Mouse (Mus musculus): ENCODE results near the gene Trmt13.
A peak's percentile ranks its signal among the peaks of the same experiment; 100 is the strongest.
"Not testable (repeated sequence)": the region's sequence is repeated elsewhere in the genome, so short reads cannot be mapped to it uniquely, and the experiment has no call there.

The Trmt13 gene

DNA sequence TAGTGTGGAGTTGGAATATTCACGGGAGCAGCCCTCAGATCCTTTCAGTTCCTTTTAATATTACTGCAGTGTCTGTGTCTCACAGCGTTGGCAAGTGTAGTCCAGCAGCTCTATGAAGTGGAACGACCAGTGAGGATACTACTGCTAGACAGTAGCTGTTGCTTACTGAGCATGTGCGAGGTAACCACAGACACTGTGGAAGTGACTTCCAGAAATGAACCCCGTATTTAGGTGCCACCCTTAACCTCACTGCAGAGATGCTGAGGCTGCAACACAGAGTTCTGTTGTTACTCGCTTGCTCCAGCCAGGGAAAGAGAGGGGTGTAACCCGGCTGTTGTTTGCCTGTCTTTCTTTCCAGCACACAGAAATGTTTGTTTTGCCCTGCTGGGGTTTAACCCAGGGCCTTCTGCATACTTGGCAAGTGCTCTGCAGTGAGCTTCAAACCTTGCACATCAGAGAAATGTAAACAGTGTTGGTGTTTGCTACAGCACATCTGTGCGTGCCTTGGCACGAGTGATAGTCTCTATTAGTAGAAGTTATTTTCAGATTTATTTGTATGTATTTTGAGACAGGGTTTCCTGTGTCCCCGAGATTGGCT is at the start of gene Trmt13:
Gene Trmt13 (minus strand): TSS at position 293 of the 598 bp plus-strand sequence.
- no peak for DNase-seq (ENCODE audit: low spot score in 2 of 2)

DNA sequence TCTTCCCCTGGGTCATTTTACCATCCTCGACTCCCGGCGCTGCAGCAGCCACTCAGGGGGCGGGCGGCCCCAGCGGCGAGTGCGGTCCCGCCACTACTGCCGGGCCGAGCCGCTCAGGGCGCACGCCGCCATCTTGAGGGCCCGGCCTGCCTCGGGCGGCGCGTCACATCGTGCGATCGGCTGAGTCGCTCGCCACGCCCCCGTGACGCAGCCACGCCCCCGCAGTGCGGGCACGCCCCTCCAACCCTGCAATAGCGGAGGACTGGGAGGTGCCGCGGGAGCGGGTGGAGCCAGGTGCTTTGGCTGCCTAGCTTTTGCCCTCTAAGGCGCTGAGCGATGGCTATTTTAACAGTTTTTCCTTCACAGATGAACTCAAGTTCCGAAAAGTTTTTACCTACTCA is 48.1 kb upstream of the Trmt13 start, which contains the start of gene Mfsd14a:
Gene Mfsd14a (minus strand): TSS at position 215 of the 401 bp plus-strand sequence.
- DNase-seq (ENCODE audit: low spot score in 2 of 2) = peak; percentile 97 to 98

DNA sequence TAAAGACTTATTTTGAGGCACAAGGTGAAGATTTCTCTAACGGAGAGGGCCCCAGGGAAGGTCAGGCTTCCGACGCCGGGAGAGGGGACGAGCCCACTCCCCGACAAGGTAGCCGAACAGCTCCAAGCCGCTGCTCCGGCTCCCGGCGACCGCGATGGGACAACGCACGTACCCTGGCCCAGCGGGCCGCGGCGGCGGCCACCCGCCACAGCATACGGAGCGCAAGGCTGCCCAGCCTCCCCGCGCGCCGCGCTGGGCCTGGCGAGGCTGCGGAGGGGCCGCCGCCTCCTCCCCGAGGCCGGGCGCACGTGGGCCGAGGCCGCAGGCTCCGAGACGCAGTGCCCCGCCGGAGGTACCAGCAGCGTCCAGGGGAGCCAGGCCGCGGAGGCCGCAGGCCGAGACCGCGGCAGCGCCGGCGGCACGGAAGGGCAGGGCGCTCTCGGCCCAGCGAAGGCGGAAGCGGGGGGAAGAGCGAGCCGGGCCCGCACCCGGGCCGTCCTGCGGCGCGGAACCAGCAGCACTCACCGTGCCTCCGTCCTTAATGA is 47.6 kb upstream of the Trmt13 start:
- DNase-seq (ENCODE audit: low spot score in 2 of 2) = peak in 1 of 2 experiments; percentile 32

DNA sequence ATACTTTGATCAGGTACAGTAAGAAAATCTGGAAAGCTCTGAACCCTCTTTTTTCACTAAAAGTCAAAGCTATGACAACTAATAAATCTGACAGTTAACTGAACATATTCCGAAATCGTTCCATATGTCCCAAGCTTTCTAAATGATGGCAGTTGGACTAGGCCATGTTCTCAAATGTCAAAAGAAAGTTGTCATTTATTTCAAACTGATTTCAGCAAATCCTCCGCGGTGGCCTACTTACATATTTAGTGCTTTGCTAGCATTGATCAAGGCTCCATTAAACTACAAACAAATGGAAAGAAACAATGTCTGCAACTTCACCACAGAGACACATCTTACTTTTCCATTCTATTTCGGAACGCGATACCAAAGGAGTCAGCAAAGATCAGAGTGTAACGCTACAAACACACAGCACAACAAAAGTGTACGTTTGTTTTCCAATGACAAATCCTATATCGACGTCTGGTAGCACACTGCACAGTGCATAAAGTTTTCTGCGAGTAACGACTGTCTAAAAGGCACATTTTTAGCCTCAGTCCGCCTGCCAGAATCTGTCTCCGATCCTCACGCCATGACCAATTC is 47.0 kb upstream of the Trmt13 start:
- DNase-seq (ENCODE audit: low spot score in 2 of 2) = no peak

DNA sequence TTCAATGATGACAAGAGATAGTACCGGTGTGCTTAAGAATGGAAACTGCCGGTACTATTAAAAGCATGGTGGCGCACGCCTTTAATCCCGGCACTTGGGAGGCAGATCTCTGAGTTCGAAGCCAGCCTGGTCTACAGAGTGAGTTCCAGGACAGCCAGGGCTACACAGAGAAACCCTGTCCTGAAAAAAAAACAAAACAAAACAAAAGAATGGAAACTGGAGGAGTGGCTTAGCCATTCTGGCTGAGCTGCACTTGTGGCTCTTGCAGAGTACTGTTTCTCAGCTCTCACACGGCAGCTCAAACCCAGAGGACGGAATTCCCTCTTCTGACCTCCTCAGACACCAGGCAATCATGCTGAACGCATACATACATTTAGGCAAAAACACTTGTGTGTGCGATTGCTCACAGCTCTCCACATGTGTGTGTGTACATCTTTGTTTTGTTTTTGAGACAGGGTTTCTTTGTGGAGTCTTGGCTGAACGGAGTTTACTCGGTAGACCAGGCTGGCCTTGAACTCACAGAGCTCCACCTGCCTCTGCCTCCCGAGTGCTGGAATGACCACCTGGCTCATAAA is 45.6 kb upstream of the Trmt13 start:
- no peak for DNase-seq (ENCODE audit: low spot score in 2 of 2)

DNA sequence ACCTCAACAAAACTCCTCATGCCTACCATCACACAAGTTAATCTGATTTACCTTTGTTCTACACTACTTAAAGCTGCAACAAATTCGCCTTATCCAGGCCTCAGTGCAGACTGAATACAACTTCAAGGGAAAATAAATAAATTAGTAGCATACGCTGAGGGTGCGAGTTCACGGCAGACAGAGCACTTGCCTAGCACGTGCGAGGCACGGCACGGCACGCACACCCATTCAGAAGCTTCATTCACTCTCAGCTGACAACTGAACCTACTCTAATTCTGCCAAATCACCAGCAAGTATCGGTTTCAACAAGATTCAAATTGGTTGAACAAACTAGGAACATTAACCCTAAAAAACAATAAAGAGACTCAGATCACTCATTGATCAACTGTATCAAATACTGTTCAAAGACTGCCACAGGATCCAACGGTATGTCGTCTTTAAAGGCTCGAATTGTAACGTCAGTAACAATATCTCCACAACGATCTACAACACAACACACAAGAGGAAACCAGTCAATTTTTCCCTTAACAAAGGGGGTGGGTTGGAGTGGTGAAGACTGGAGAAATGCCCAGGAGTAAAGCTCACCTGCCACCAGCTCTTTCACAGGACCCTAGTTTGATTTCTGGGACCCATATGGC is 44.7 kb upstream of the Trmt13 start:
- DNase-seq (ENCODE audit: low spot score in 2 of 2) = no peak

DNA sequence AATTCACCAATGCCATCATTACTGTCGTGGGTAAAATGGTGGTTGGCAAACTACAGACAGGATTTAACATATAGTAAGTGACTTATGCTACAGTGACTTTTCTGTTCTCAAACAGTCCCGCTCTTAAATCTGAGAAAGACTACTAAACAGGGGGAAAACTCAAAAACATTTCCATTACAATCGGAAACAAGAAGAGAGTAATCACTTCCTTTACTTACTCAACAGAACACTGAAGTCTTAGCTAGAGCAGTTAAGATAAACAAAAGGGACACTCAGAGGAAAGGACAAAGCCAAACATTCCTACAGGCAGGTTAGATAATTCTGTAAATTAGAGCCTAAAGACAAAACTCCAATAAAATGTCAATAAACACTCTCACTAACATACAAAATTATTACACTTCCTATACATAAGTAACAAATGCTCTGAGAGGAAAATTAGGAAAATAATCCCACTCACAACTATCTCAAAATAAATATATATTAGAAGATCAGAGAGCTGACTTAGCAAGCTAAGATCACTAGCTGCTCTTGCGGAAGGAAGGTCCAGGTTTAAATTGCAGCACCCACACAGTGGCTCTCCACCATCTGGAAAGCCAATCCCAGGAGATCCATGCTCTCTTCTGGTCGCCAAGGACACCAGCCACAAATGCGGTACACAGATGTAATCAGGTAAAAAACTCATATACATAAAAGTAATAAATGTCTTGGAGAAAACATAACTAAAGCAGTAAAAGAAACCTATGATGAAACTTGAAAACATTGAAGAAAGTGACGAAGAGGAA is 42.0 kb upstream of the Trmt13 start:
- no peak for DNase-seq (ENCODE audit: low spot score in 2 of 2)

DNA sequence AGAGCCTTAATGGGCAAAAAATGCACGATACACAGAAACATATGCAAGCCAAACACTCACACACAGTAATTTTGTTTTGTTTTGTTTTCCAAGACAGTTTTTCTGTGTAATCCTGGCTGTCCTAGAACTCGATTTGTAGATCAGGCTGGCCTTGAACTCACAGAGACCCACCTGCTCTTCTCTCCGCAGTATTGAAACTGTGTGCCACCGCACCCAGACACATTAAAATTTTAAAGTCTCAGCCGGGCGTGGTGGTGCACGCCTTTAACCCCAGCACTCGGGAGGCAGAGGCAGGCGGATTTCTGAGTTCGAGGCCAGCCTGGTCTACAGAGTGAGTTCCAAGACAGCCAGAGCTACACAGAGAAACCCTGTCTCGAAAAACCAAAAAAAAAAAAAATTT is 39.7 kb upstream of the Trmt13 start:
- not testable (repeated sequence) for DNase-seq (ENCODE audit: low spot score in 2 of 2)

DNA sequence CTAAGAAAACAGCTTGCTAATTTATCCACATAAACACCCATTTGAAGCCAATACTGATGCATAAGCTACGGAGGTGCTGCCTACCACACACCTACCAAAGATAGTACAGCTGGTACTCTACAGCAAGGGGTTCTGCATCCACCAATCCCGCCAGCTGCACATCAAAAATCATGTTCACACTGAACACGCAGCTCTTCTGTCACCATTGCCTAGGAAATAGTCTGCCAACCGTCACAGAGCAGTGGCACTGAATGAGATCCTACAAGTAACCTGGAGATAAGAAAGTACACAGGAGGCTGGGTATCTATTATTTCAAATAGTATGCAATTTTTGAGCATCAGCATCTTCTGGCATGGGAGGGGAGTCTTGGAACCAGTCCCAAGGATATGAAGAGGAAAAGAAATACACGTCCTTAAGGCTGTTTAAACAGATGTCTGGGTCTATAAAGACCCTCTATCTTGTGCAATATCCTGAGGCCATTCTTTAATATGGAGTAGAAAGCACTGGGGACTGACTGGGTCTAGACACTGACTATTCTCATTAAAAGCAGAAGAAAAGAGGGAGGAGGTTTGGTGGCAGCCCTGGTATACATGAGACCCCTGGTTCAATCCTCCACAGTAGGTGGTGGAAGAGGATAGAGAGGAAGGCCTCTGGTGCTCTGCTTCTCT is 39.0 kb upstream of the Trmt13 start:
- no peak for DNase-seq (ENCODE audit: low spot score in 2 of 2)

DNA sequence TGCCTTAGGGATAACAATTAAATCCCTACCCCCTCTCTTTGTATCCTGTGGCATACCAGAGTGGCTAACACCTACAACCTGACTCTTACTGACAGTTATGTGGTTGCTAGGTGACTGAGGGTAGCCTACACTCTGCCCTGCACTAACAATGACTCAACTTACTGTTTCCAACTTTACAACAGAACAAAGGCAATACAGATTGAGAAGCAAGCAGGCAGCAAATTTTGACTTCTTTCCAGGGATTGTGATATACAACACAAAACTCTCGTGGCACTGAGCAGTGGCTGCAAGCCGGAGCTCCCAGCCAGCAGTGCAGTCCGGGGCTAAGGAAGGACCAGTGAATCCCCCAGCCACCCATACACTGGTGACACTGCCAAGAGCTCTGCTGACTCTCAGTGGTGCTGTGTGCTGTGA is 37.7 kb upstream of the Trmt13 start:
- peak in 1 of 2 experiments; percentile 19 for DNase-seq (ENCODE audit: low spot score in 2 of 2)

DNA sequence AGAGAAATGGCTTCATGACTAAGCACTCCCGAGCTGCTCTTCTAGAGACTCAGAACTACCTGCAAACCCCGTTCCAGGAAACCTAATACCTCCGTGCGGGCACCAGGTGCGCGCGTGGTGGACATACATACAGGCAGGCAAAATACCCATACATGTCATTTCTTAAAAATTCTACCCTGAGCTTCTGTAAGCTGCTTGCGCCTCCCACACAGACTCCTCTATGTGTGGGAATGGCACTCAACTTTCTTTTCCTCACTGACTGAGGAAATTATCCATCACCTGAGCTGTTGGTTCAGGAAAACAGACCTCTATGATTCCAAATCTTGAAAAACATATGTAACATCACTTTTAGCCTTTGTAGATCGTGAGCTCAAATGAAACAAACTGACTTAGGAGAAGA is 36.3 kb upstream of the Trmt13 start:
- DNase-seq (ENCODE audit: low spot score in 2 of 2) = no peak

DNA sequence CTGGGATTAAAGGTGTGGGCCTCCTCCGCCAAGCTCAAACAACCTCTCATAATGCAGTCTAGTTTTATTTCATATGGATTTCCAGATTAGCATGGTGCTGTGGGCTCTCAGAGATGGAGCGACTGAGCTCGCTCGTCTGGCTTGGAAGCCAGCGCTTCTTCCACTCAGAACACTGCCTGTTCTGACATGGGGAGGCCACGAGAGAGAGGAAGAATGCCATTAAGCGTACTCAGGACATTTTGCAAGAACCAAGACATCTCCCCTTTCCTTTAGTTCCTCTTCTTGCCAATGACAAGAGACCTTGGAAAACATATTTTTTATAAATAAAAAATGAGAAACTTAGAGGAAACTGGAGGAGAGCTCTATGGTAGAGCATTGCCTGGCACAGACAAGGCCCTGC is 34.4 kb upstream of the Trmt13 start:
- DNase-seq (ENCODE audit: low spot score in 2 of 2) = no peak

DNA sequence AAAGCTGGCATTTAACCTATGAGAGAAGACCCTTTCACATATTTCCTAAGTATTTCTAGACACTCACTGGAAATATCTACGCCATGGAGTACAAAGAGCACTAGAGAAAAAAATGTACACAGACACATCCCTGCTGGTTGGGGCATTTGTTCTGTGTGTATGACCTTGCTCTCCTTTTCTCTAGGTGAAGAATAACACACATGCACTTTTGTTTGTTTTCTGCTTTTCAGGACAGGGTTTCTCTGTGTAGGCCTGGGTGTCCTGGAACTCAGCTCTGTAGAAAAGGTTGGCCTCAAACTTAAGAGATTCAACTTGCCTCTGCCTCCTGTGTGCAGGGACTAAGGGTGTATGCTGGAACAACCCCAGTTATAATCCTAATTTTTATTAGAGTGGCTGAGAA is 32.0 kb upstream of the Trmt13 start:
- DNase-seq (ENCODE audit: low spot score in 2 of 2) = no peak

DNA sequence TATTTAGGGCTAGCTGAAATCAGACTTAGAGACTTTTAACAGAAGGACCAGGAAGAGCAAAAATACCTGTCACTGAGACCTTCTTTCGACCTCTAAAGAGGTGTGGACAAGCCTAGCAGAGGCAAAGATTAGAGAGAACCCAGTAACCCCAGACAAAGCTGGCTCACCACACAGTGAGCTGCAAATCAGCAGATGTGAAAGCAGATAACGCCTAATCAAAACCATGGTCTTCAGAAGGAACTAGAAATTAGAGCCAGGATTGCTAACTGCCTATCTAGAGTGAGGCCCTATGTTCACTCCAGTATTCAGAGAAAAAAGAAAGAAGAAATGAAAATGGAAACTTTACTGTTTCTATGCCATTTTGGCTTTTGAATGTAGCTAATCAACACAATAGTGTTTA is 28.0 kb upstream of the Trmt13 start:
- DNase-seq (ENCODE audit: low spot score in 2 of 2) = no peak

DNA sequence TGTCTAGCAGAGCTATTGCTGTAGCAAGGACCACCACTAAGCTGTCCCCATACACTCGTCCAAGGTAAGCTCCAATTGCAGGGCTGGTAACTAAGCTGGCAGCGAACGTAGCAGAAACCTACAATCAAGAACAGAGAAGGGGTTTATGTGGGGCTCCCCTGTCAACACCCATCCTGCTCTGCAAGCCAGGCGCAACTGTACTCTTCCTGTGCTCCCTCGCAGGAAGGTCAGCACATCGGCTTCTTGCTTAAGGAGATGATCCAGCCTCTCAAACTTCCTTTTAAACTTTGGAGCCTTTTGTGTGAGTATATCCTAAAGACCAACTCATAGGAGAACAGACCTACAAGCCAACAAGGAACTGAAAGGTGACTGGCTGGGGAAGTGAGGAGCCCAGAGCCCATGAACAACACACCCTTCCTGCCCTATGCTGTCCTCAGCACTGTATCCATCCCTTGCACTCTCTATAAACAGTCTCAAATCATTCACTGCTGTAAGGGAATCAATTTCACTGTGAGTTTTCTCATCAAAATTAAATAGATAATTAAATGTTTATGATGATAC is 27.5 kb upstream of the Trmt13 start:
- no peak for DNase-seq (ENCODE audit: low spot score in 2 of 2)

DNA sequence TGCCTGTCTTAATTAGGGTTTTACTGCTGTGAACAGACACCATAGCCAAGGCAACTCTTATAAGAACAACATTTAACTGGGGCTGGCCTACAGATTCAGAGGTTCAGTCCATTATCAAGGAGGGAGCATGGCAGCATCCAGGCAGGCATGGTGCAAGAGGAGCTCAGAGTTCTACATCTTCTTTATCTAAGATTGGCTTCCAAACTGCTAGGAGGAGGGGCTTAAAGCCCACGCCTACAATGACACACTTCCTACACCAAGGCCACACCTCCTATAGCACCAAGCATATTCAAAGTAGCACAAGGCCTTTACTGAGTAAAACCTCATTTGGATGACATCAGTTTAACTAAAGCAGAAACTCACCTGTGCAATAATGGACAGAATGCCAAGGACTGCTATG is 25.6 kb upstream of the Trmt13 start:
- no peak for DNase-seq (ENCODE audit: low spot score in 2 of 2)

DNA sequence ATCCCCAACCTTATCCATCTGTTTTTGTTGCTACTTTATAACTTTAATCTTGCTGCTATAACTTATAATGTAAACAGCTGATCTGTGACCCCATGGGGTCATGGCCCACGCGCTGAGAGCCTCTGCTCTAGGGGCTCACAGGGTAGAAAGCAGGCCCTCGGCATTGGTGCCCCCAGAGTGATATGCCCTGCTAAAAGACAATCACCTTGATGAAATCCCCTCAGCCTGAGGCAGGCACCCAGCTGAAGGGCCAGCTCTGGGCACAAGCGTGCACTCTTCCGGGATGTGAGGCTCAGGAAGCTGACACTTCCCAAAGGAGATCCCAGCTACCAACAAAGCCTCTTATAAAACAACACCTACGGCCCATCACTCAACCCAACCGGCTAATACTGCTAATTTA is 24.2 kb upstream of the Trmt13 start:
- DNase-seq (ENCODE audit: low spot score in 2 of 2) = no peak

DNA sequence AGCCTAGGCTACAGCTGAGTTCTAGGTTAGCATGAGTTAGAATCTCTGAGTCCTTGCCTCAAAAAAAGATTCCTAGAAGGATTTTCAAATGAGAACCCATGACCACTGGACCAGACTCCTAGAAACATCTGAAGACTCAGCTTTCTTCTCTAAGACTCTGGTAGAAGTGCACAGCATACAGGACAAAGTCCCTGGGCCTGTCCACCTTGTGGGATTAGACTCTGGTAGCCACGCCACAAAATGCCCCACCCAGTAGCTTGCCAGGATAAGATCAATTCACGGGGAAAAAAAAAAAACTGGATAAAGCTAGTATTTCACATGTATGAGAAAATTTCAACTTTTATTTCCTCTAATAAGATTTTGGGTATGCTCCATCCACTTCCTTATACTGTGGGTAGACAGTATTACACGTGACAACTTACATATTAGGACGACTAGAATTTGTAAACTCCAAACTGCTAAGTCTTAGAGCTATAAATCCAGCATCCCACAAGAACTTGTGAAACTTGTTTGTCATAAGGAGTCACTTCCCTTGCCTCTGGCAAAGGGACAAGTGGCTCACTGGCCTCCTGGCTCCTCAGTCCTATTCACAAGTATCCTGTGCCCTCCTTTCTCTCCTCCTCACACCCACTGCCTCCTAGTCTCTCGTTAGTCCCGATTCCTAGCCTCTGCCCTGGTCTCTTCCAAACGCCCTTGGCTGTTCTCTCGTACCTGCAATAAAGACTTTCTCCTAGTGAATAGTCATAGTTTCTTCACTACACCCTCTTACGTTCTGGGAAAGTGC is 23.5 kb upstream of the Trmt13 start:
- no peak for DNase-seq (ENCODE audit: low spot score in 2 of 2)

DNA sequence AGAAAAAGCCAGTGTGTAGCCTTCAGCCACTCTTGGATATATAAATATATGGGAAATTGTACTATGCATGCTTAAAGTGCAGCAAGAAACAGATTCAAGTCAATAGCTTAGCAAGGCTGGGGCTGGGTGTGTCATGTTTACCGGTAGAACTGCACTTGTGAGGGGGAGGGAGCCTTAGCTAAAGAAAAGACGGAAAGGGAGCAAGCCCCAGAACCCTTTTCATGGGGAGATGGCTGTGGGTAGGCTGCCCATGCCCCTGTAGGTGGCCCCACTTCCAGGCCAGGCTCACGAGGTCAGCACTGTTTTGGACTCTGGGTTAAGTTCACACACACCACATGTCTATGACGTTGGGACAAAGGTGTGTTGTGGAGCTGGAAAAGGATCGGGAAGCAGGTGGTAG is 21.4 kb upstream of the Trmt13 start:
- no peak for DNase-seq (ENCODE audit: low spot score in 2 of 2)

DNA sequence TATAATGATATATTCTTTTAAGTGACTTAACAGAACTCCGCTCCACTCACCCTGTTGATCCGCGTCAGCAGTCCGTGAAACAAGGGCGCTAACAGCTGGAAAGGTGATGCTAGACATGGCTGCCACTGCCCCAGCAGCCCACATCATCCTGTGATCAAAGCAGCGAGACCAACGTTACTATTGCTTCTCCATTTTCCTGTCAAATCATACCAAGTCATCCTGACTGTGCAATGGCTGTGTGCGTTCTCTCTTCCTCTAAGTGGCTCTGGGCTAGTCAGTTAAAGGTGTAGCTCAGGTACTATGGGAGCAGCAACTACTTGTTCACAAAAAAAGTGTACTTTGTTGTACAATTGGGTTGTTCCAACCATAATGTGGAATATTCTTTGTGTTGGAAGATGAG is 20.5 kb upstream of the Trmt13 start:
- DNase-seq (ENCODE audit: low spot score in 2 of 2) = no peak
